Mouse (Mus musculus): ENCODE data around the gene Gm10471.
A peak's percentile ranks its signal among the peaks of the same experiment; 100 is the strongest.
"Not testable (repeated sequence)": the region's sequence is repeated elsewhere in the genome, so short reads cannot be mapped to it uniquely, and the experiment has no call there.

Gene Gm10471

DNA sequence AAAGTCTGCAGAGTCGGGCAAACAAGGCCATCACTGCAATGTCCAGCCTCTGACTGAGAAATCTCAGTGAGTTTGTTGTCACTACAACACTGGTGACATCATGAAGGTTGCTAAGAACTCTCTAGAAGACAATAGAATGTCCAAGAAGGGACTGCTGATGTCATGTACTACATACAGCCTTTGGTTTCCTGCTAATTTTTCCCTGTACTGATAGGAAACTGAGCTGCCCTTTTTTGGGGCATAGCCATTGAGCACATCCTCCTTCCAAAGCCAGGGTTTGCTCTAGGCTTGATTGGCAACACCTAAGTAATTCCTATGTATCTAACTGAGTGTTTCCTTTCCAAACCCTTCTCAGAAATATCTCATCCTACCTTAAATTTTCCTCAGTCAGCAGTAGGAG lies at the start of gene Gm10471:
Gene Gm10471, minus strand, starts transcription at position 101 of the 400 bp plus-strand sequence.
- DNase-seq (ENCODE audit: low spot score): not testable (repeated sequence)

DNA sequence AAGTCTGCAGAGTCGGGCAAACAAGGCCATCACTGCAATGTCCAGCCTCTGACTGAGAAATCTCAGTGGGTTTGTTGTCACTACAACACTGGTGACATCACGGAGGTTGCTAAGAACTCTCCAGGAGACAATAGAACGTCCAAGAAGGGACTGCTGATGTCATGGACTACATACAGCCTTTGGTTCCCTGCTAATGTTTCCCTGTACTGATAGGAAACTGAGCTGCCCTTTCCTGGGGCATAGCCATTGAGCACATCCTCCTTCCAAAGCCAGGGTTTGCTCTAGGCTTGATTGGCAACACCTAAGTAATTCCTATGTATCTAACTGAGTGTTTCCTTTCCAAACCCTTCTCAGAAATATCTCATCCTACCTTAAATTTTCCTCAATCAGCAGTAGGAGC lies 32.2 kb upstream of the Gm10471 start, which contains the start of gene Gm10220:
Gene Gm10220, minus strand, starts transcription at position 101 of the 400 bp plus-strand sequence.
- not testable (repeated sequence) for DNase-seq (ENCODE audit: low spot score)

DNA sequence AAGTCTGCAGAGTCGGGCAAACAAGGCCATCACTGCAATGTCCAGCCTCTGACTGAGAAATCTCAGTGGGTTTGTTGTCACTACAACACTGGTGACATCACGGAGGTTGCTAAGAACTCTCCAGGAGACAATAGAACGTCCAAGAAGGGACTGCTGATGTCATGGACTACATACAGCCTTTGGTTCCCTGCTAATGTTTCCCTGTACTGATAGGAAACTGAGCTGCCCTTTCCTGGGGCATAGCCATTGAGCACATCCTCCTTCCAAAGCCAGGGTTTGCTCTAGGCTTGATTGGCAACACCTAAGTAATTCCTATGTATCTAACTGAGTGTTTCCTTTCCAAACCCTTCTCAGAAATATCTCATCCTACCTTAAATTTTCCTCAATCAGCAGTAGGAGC lies 16.2 kb upstream of the Gm10471 start, which contains the start of gene 5031410I06Rik:
Gene 5031410I06Rik, minus strand, starts transcription at position 101 of the 400 bp plus-strand sequence.
- DNase-seq (ENCODE audit: low spot score): not testable (repeated sequence)

DNA sequence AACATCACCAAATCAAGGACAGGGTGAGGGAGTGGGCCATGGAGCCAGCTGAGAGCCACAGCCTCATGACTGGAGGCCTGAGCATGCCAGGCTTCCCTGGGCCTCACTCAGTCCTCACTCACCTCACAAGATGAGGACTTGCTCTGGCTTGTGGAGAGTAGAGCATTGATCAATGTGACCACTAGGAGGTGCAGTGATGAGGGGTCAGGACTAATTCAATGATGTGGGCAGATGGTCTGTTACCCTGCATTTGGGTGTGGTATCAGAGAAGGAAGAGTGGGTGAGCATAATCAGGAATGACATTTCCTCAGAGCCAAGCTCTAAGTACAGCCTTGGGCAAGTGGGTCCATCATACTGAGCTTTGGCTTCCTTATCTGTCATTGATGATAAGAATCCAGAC lies 10.1 kb downstream of the Gm10471 start:
- peak; percentile 56 for DNase-seq (ENCODE audit: low spot score)

DNA sequence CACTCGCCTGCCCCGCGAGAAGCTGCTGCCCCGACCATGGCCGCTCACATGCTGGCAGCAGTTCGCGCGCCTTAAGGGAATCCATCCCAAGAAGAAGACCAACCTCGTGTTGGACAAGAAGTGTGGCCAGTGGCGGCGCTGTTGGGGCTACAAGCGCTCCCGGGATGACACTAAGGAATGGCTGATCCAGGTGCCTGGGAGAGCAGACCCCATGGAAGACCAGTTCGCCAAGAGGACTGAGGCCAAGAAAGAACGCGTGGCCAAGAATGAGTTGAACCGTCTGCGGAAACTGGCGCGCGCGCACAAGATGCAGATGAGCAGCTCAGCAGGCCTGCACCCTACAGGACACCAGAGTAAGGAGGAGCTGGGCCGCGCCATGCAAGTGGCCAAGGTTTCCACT lies 18.4 kb downstream of the Gm10471 start:
- DNase-seq (ENCODE audit: low spot score): no peak

DNA sequence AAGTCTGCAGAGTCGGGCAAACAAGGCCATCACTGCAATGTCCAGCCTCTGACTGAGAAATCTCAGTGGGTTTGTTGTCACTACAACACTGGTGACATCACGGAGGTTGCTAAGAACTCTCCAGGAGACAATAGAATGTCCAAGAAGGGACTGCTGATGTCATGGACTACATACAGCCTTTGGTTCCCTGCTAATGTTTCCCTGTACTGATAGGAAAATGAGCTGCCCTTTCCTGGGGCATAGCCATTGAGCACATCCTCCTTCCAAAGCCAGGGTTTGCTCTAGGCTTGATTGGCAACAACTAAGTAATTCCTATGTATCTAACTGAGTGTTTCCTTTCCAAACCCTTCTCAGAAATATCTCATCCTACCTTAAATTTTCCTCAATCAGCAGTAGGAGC lies 30.6 kb downstream of the Gm10471 start, which contains the start of gene Gm7347:
Gene Gm7347, minus strand, starts transcription at position 101 of the 400 bp plus-strand sequence.
- DNase-seq (ENCODE audit: low spot score): not testable (repeated sequence)

DNA sequence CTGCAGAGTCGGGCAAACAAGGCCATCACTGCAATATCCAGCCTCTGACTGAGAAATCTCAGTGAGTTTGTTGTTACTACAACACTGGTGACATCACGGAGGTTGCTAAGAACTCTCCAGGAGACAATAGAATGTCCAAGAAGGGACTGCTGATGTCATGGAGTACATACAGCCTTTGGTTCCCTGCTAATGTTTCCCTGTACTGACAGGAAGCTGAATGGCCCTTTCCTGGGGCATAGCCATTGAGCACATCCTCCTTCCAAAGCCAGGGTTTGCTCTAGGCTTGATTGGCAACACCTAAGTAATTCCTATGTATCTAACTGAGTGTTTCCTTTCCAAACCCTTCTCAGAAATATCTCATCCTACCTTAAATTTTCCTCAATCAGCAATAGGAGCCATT lies 49.6 kb downstream of the Gm10471 start, which contains the start of gene Speer4a:
Gene Speer4a, minus strand, starts transcription at position 101 of the 400 bp plus-strand sequence.
- DNase-seq (ENCODE audit: low spot score): not testable (repeated sequence)
